Mouse (Mus musculus): ENCODE results near the gene Crygs. TPM values are rescaled to one million over a fixed set of nuclear protein-coding genes. Genes with fewer than 3 reads are reported as not detected.

Gene Crygs
- polyA plus RNA-seq (2014; fragmentation: Illumina TruSeq; extraction: RNeasy Lipid Tissue Mini Kit (QIAGEN cat#74804); ENCODE audit: low read depth, low replicate concordance), result not detected

DNA sequence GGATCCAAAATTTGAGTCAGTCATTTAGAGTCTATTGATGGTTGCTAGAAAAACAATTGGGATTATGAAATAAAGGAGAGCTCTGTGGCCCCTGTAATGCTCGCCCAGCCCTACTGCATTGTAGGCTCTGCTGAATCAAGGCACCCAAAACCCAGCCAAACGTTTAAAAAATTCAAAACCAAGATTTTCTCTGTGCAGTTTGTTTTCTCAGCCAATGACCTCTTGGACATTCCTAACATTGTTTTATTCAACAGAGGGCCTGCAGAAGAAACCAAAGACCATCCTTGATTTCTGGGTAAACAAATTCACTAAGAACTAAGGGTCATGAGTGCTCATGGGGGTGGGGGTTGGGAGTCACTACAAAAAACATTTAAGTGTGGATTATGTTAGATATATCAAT lies at the start of gene Crygs:
Crygs (minus strand) TSS at position 101 of the 400 bp plus-strand sequence.

DNA sequence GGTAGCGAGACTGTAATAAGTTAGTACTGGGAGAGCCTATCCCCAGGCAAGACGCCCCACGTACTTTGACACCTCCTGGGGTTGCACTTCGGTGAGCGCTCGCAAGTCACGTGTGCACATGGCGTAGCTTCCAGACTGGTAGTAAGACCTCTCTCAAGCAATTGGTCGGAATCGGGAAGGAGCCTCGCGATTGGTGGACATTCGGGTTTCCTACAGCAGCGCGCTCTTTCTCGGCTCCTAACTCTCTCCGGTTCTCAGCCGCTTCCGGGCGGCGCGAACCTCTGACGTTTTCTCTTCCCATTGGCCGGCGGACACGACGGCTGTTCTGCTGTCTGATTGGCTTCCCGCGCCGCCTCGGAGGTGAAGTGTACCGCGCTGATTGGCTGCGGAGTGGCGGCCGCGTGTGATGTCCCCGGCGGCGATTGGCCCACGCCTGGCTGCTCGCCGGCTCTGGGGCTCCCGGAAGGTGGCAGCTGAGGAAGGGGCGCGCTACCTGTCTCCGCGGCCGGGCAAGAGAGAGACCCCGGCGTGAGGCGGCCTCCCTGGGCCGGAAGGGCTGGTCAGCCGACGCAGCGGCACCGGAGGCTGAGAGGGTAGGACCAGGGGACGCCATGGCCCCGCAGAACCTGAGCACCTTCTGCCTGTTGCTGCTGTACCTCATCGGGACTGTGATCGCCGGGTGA lies 46.2 kb upstream of the Crygs start, which contains the start of the genes Tbccd1 and Dnajb11:
Tbccd1 (minus strand) TSS at position 239 of the 683 bp plus-strand sequence.
Dnajb11 (plus strand) TSS at position 415 of the 683 bp plus-strand sequence.

Other genes with a start within 250 kb of the Crygs start
- gene Dgkg, start 154.4 kb downstream of the Crygs start, polyA plus RNA-seq (2014; fragmentation: Illumina TruSeq; extraction: RNeasy Lipid Tissue Mini Kit (QIAGEN cat#74804); ENCODE audit: low read depth, low replicate concordance), result 3.8 TPM
- gene Tbccd1, start 46.1 kb upstream of the Crygs start, polyA plus RNA-seq (2014; fragmentation: Illumina TruSeq; extraction: RNeasy Lipid Tissue Mini Kit (QIAGEN cat#74804); ENCODE audit: low read depth, low replicate concordance), result 18.3 TPM
- gene Dnajb11, start 46.3 kb upstream of the Crygs start, polyA plus RNA-seq (2014; fragmentation: Illumina TruSeq; extraction: RNeasy Lipid Tissue Mini Kit (QIAGEN cat#74804); ENCODE audit: low read depth, low replicate concordance), result 98.6 TPM
- 0.47 TPM for gene Ahsg, start 79.7 kb upstream of the Crygs start, polyA plus RNA-seq (2014; fragmentation: Illumina TruSeq; extraction: RNeasy Lipid Tissue Mini Kit (QIAGEN cat#74804); ENCODE audit: low read depth, low replicate concordance)
- 9.2 TPM for gene Fetub, start 106.8 kb upstream of the Crygs start, polyA plus RNA-seq (2014; fragmentation: Illumina TruSeq; extraction: RNeasy Lipid Tissue Mini Kit (QIAGEN cat#74804); ENCODE audit: low read depth, low replicate concordance)
- not detected for gene Hrg, start 139.5 kb upstream of the Crygs start, polyA plus RNA-seq (2014; fragmentation: Illumina TruSeq; extraction: RNeasy Lipid Tissue Mini Kit (QIAGEN cat#74804); ENCODE audit: low read depth, low replicate concordance)
- gene Kng2, start 217.9 kb upstream of the Crygs start, polyA plus RNA-seq (2014; fragmentation: Illumina TruSeq; extraction: RNeasy Lipid Tissue Mini Kit (QIAGEN cat#74804); ENCODE audit: low read depth, low replicate concordance), result 1.4 TPM
- not detected for gene Kng1, start 246.3 kb upstream of the Crygs start, polyA plus RNA-seq (2014; fragmentation: Illumina TruSeq; extraction: RNeasy Lipid Tissue Mini Kit (QIAGEN cat#74804); ENCODE audit: low read depth, low replicate concordance)

Measured in adipose tissue, adult 10 weeks (tissue).